Mouse (Mus musculus): ENCODE data around the gene Hspbp1. TPM values are rescaled to one million over a fixed set of nuclear protein-coding genes. Genes with fewer than 3 reads are reported as not detected.

The Hspbp1 gene
- total and polyA plus RNA-seq, 2 experiments from 2014 or later = 72.9 to 138 TPM

- TF ChIP-seq CTCF (IDR thresholded peaks at IDR 0.05; ENCODE audit: low read depth) (no peak), EP300 (IDR thresholded peaks at IDR 0.05; ENCODE audit: low read depth) (no peak)
- Histone ChIP-seq H3K27me3 (ENCODE audit: control insufficient read depth, insufficient read depth, low read length) (no peaks in the 10 kb centered on the region), H3K4me2 (ENCODE audit: low read depth, low read length) (peak overlapping the region; percentile 50), H3K27ac (ENCODE audit: low read depth) (no peak overlapping the region), H3K4me1 (ENCODE audit: control insufficient read depth, insufficient read depth) (no peaks in the 10 kb centered on the region), H3K4me3 (ENCODE audit: low read depth, low read length) (peak overlapping the region; percentile 16; the same call in 1 of the 2 replicates), H3K36me3 (replicated peaks; ENCODE audit: control insufficient read depth, insufficient read depth, low read length) (no peaks in the 10 kb centered on the region), H3K9ac (replicated peaks; ENCODE audit: low read depth, low read length) (no peak overlapping the region), H3K9me3 (replicated peaks; ENCODE audit: control insufficient read depth, low read length) (no peaks in the 10 kb centered on the region)
- 32% methylated on average over 12 of the region's 12 CpGs for WGBS
- ATAC-seq (ENCODE audit: insufficient read depth, low read depth) (no peak), DNase-seq (ENCODE audit: low spot score) (no peak)
Observed at GRCm38 (mm10) chr7:4723508-4723907, 38.6 kb upstream of the Hspbp1 start.

- Histone ChIP-seq H3K4me1 (ENCODE audit: control insufficient read depth, insufficient read depth) (no peaks in the 10 kb centered on the region), H3K9me3 (replicated peaks; ENCODE audit: control insufficient read depth, low read length) (no peaks in the 10 kb centered on the region), H3K4me2 (ENCODE audit: low read depth, low read length) (no peak overlapping the region), H3K36me3 (replicated peaks; ENCODE audit: control insufficient read depth, insufficient read depth, low read length) (no peaks in the 10 kb centered on the region), H3K27me3 (ENCODE audit: control insufficient read depth, insufficient read depth, low read length) (no peaks in the 10 kb centered on the region), H3K27ac (ENCODE audit: low read depth) (no peak overlapping the region), H3K4me3 (ENCODE audit: low read depth, low read length) (no peak overlapping the region), H3K9ac (replicated peaks; ENCODE audit: low read depth, low read length) (no peak overlapping the region)
- no peak for TF ChIP-seq EP300 (IDR thresholded peaks at IDR 0.05; ENCODE audit: low read depth)
- WGBS = 97% methylated on average over 3 of the region's 3 CpGs
- ATAC-seq (ENCODE audit: insufficient read depth, low read depth) (no peak), DNase-seq (ENCODE audit: low spot score) (no peak)
Observed at GRCm38 (mm10) chr7:4719276-4719675, 34.4 kb upstream of the Hspbp1 start.

GRCm38 (mm10) chr7:4716955-4717354 is 32.1 kb upstream of the Hspbp1 start:
- no peak overlapping the region for H3K4me3 ChIP-seq (ENCODE audit: low read depth, low read length)
- H3K4me1 ChIP-seq (ENCODE audit: control insufficient read depth, insufficient read depth) = no peaks in the 10 kb centered on the region
- TF ChIP-seq CTCF (IDR thresholded peaks at IDR 0.05; ENCODE audit: low read depth) (no peak), EP300 (IDR thresholded peaks at IDR 0.05; ENCODE audit: low read depth) (no peak)
- WGBS = 62% methylated on average over 6 of the region's 6 CpGs
- DNase-seq (ENCODE audit: low spot score) (no peak), ATAC-seq (ENCODE audit: insufficient read depth, low read depth) (no peak)
- H3K27ac ChIP-seq (ENCODE audit: low read depth) = no peak overlapping the region
- H3K4me2 ChIP-seq (ENCODE audit: low read depth, low read length) = no peak overlapping the region
- no peaks in the 10 kb centered on the region for H3K36me3 ChIP-seq (replicated peaks; ENCODE audit: control insufficient read depth, insufficient read depth, low read length)
- no peaks in the 10 kb centered on the region for H3K27me3 ChIP-seq (ENCODE audit: control insufficient read depth, insufficient read depth, low read length)
- H3K9me3 ChIP-seq (replicated peaks; ENCODE audit: control insufficient read depth, low read length) = no peaks in the 10 kb centered on the region
- no peak overlapping the region for H3K9ac ChIP-seq (replicated peaks; ENCODE audit: low read depth, low read length)

- no peaks in the 10 kb centered on the region for H3K36me3 ChIP-seq (replicated peaks; ENCODE audit: control insufficient read depth, insufficient read depth, low read length)
- no peak for ATAC-seq (ENCODE audit: insufficient read depth, low read depth)
- WGBS = 60% methylated on average over 3 of the region's 3 CpGs
- peak; percentile 5; the same call in 1 of the 2 replicates for TF ChIP-seq CTCF (IDR thresholded peaks at IDR 0.05; ENCODE audit: low read depth)
- TF ChIP-seq EP300 (IDR thresholded peaks at IDR 0.05; ENCODE audit: low read depth) = no peak
- no peak overlapping the region for H3K4me2 ChIP-seq (ENCODE audit: low read depth, low read length)
- H3K27ac ChIP-seq (ENCODE audit: low read depth) = no peak overlapping the region
- H3K4me3 ChIP-seq (ENCODE audit: low read depth, low read length) = no peak overlapping the region
- no peaks in the 10 kb centered on the region for H3K4me1 ChIP-seq (ENCODE audit: control insufficient read depth, insufficient read depth)
- no peak overlapping the region for H3K9ac ChIP-seq (replicated peaks; ENCODE audit: low read depth, low read length)
- no peaks in the 10 kb centered on the region for H3K27me3 ChIP-seq (ENCODE audit: control insufficient read depth, insufficient read depth, low read length)
- DNase-seq (ENCODE audit: low spot score) = no peak
- no peaks in the 10 kb centered on the region for H3K9me3 ChIP-seq (replicated peaks; ENCODE audit: control insufficient read depth, low read length)
Observed at GRCm38 (mm10) chr7:4712594-4712993, 27.7 kb upstream of the Hspbp1 start.

GRCm38 (mm10) chr7:4705098-4705497 is 20.2 kb upstream of the Hspbp1 start:
- Histone ChIP-seq H3K9ac (replicated peaks; ENCODE audit: low read depth, low read length) (no peak overlapping the region), H3K9me3 (replicated peaks; ENCODE audit: control insufficient read depth, low read length) (no peaks in the 10 kb centered on the region), H3K27ac (ENCODE audit: low read depth) (no peak overlapping the region), H3K4me2 (ENCODE audit: low read depth, low read length) (no peak overlapping the region), H3K4me1 (ENCODE audit: control insufficient read depth, insufficient read depth) (no peaks in the 10 kb centered on the region), H3K27me3 (ENCODE audit: control insufficient read depth, insufficient read depth, low read length) (no peaks in the 10 kb centered on the region), H3K36me3 (replicated peaks; ENCODE audit: control insufficient read depth, insufficient read depth, low read length) (no peaks in the 10 kb centered on the region), H3K4me3 (ENCODE audit: low read depth, low read length) (no peak overlapping the region)
- TF ChIP-seq CTCF (IDR thresholded peaks at IDR 0.05; ENCODE audit: low read depth) (peak; percentile 45), EP300 (IDR thresholded peaks at IDR 0.05; ENCODE audit: low read depth) (no peak)
- WGBS = 50% methylated on average over 18 of the region's 18 CpGs
- ATAC-seq (ENCODE audit: insufficient read depth, low read depth) (no peak), DNase-seq (ENCODE audit: low spot score) (no peak)

GRCm38 (mm10) chr7:4703195-4703594 is 18.3 kb upstream of the Hspbp1 start:
- Histone ChIP-seq H3K36me3 (replicated peaks; ENCODE audit: control insufficient read depth, insufficient read depth, low read length) (no peaks in the 10 kb centered on the region), H3K9ac (replicated peaks; ENCODE audit: low read depth, low read length) (no peak overlapping the region), H3K27ac (ENCODE audit: low read depth) (no peak overlapping the region), H3K4me2 (ENCODE audit: low read depth, low read length) (no peak overlapping the region), H3K4me3 (ENCODE audit: low read depth, low read length) (no peak overlapping the region), H3K9me3 (replicated peaks; ENCODE audit: control insufficient read depth, low read length) (no peaks in the 10 kb centered on the region), H3K27me3 (ENCODE audit: control insufficient read depth, insufficient read depth, low read length) (no peaks in the 10 kb centered on the region), H3K4me1 (ENCODE audit: control insufficient read depth, insufficient read depth) (no peaks in the 10 kb centered on the region)
- WGBS = 84% methylated on average over 7 of the region's 7 CpGs
- no peak for TF ChIP-seq CTCF (IDR thresholded peaks at IDR 0.05; ENCODE audit: low read depth)
- TF ChIP-seq EP300 (IDR thresholded peaks at IDR 0.05; ENCODE audit: low read depth) = no peak
- no peak for DNase-seq (ENCODE audit: low spot score)
- ATAC-seq (ENCODE audit: insufficient read depth, low read depth) = no peak

Measured in heart, postnatal 0 days (tissue).